Mouse (Mus musculus): ENCODE data around the gene Sytl2.

Sytl2 gene

GRCm38 (mm10) chr7:90370071-90370851 is 68.2 kb downstream of the Sytl2 start:
- CTCF ChIA-PET, result no interaction called here

- CTCF ChIA-PET, result no interaction called here
Measured at GRCm38 (mm10) chr7:90372804-90373203, 70.8 kb downstream of the Sytl2 start.

- CTCF ChIA-PET, result no interaction called here
Measured at GRCm38 (mm10) chr7:90384411-90384810, 82.4 kb downstream of the Sytl2 start.

GRCm38 (mm10) chr7:90386885-90387459 is 84.9 kb downstream of the Sytl2 start:
- CTCF ChIA-PET, result no interaction called here

- CTCF ChIA-PET, result no interaction called here
Measured at GRCm38 (mm10) chr7:90389765-90390164, 87.7 kb downstream of the Sytl2 start.

GRCm38 (mm10) chr7:90395073-90395472 is 93.0 kb downstream of the Sytl2 start:
- CTCF ChIA-PET, result no interaction called here

- CTCF ChIA-PET, result no interaction called here
Measured at GRCm38 (mm10) chr7:90395928-90396327, 93.9 kb downstream of the Sytl2 start.

GRCm38 (mm10) chr7:90409934-90410333 is 107.9 kb downstream of the Sytl2 start:
- CTCF ChIA-PET, result no interaction called here

GRCm38 (mm10) chr7:90426020-90427001 is 124.3 kb downstream of the Sytl2 start, which contains the start of gene Ccdc89:
Ccdc89 (plus strand) TSS chr7:90426577.
- CTCF ChIA-PET, result interaction anchor here (0.6 kb wide), 1 partner anchor 424 kb away, joined by 3 read pairs; no protein-coding TSS in a partner anchor

GRCm38 (mm10) chr7:90427006-90427405 is 125.0 kb downstream of the Sytl2 start:
- CTCF ChIA-PET, result interaction anchor here (0.6 kb wide), 1 partner anchor 425 kb away, joined by 3 read pairs; no protein-coding TSS in a partner anchor

GRCm38 (mm10) chr7:90432221-90432620 is 130.2 kb downstream of the Sytl2 start:
- CTCF ChIA-PET, result no interaction called here

- CTCF ChIA-PET, result interaction anchor here (0.8 kb wide), 1 partner anchor 20 kb away, joined by 11 read pairs; no protein-coding TSS in a partner anchor
Measured at GRCm38 (mm10) chr7:90440044-90440443, 138.0 kb downstream of the Sytl2 start.

- CTCF ChIA-PET, result interaction anchor here (0.6 kb wide), 1 partner anchor 139 kb away, joined by 4 read pairs; no protein-coding TSS in a partner anchor
Measured at GRCm38 (mm10) chr7:90442070-90442469, 140.0 kb downstream of the Sytl2 start.

- CTCF ChIA-PET, result interaction anchor here (1.3 kb wide), 1 partner anchor 16 kb away, joined by 4 read pairs; no protein-coding TSS in a partner anchor
Measured at GRCm38 (mm10) chr7:90442518-90443080, 140.5 kb downstream of the Sytl2 start, which contains the start of gene Crebzf. Crebzf (plus strand) TSS chr7:90442729.

GRCm38 (mm10) chr7:90443101-90444091 is 141.3 kb downstream of the Sytl2 start:
- CTCF ChIA-PET, result interaction anchor here (1.3 kb wide), 1 partner anchor 15 kb away, joined by 4 read pairs; no protein-coding TSS in a partner anchor

GRCm38 (mm10) chr7:90444206-90444605 is 142.2 kb downstream of the Sytl2 start:
- CTCF ChIA-PET, result interaction anchor here (1.3 kb wide), 1 partner anchor 15 kb away, joined by 4 read pairs; no protein-coding TSS in a partner anchor

- CTCF ChIA-PET, result no interaction called here
Measured at GRCm38 (mm10) chr7:90456149-90456844, 154.2 kb downstream of the Sytl2 start.

GRCm38 (mm10) chr7:90456845-90457468 is 154.9 kb downstream of the Sytl2 start, which contains the start of gene Tmem126a:
Tmem126a (minus strand) TSS chr7:90457229.
- CTCF ChIA-PET, result no interaction called here

GRCm38 (mm10) chr7:90457517-90457916 is 155.5 kb downstream of the Sytl2 start:
- CTCF ChIA-PET, result no interaction called here
